Mouse (Mus musculus): ENCODE measurements at regions not wholly inside any gene's neighbourhood (a gene's known extent, or its start where the extent isn't known, plus 50 kb on each side); places are given as distances from the start of the nearest gene placed in this dataset.

DNA sequence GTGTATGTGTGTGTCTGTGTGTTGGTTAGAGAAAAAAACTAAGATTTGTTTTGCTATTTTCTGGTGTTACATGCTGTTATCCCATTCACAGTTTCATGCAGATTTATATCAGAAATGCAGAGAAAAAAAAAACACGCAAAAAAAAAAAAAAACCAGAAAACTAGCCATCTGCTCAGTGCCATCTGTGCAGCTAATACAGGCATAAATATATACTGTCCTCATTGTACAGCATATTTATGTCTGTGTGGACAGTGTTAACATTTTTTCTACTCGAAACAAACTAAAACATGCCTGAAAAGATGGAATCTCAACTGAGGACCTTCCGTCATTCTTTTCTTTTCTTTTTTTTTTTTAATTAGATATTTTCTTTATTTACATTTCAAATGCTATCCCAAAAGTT is 331.7 kb downstream of the Sema3d start:
- Histone ChIP-seq H3K27me3 (ENCODE audit: control insufficient read depth, insufficient read depth, insufficient read length) (no peaks in the 10 kb centered on the region), H3K36me3 (ENCODE audit: control insufficient read depth, insufficient read depth) (no peaks in the 10 kb centered on the region), H3K4me3 (no peak overlapping the region), H3ac (ENCODE audit: control insufficient read depth, insufficient read length) (no peak overlapping the region), H3K79me2 (ENCODE audit: control insufficient read depth, insufficient read depth) (no peaks in the 10 kb centered on the region), H3K4me2 (ENCODE audit: low read depth) (no peak overlapping the region)
- TF ChIP-seq USF1 (IDR thresholded peaks at IDR 0.05; ENCODE audit: low read depth) (no peak), E2F4 (IDR thresholded peaks at IDR 0.05; ENCODE audit: insufficient read depth) (no peak), MYOD1 (IDR thresholded peaks at IDR 0.05; ENCODE audit: control insufficient read depth in 1 of 3, insufficient read length in 2 of 3, low read depth in 2 of 3) (no peak), MYOG (IDR thresholded peaks at IDR 0.05; ENCODE audit: control insufficient read depth in 1 of 3, insufficient read depth in 1 of 3, insufficient read length in 2 of 3, low read depth in 2 of 3) (no peak), TCF3 (IDR thresholded peaks at IDR 0.05; ENCODE audit: insufficient read length, low read depth) (no peak), REST (IDR thresholded peaks at IDR 0.05; ENCODE audit: insufficient read depth, insufficient read length) (no peak), TCF12 (IDR thresholded peaks at IDR 0.05; ENCODE audit: insufficient read depth, poor library complexity, severe bottlenecking) (no peak), MAX (IDR thresholded peaks at IDR 0.05; ENCODE audit: low read depth) (no peak), CEBPB (IDR thresholded peaks at IDR 0.05; ENCODE audit: insufficient read depth, poor library complexity, severe bottlenecking) (no peak), POLR2A (IDR thresholded peaks at IDR 0.05; ENCODE audit: insufficient read length, low read depth) (no peak), SRF (IDR thresholded peaks at IDR 0.05; ENCODE audit: control insufficient read depth, insufficient read length, low read depth) (no peak)

DNA sequence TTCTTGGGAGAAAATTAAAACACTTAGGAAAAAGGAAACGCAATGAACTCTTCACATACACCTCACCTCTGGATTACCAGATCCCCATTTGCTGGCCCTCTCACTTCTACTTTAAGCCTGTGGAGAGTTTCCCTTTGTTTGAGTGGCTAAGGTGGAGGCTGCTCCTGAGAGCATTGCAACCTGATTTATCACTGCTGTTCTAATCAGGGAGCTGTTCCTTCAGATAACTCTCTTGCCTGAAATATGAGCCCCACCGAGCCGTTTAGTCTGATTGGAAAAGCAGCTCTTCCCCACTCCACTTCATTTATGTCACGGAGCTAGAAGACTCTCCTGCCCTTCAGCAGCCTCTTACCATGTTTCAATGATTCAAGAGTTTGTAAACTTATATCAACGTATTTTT is 368.3 kb downstream of the Sema3d start:
- no peak overlapping the region for H3K4me3 ChIP-seq
- TF ChIP-seq MAX (IDR thresholded peaks at IDR 0.05; ENCODE audit: low read depth) (no peak), TCF12 (IDR thresholded peaks at IDR 0.05; ENCODE audit: insufficient read depth, poor library complexity, severe bottlenecking) (no peak), SRF (IDR thresholded peaks at IDR 0.05; ENCODE audit: control insufficient read depth, insufficient read length, low read depth) (no peak)
- H3K27me3 ChIP-seq (ENCODE audit: control insufficient read depth, insufficient read depth, insufficient read length), result no peaks in the 10 kb centered on the region
- no peaks in the 10 kb centered on the region for H3K79me2 ChIP-seq (ENCODE audit: control insufficient read depth, insufficient read depth)
- H3ac ChIP-seq (ENCODE audit: control insufficient read depth, insufficient read length), result no peak overlapping the region
- H3K36me3 ChIP-seq (ENCODE audit: control insufficient read depth, insufficient read depth), result no peaks in the 10 kb centered on the region
- H3K4me2 ChIP-seq (ENCODE audit: low read depth), result peak overlapping the region; percentile 37

DNA sequence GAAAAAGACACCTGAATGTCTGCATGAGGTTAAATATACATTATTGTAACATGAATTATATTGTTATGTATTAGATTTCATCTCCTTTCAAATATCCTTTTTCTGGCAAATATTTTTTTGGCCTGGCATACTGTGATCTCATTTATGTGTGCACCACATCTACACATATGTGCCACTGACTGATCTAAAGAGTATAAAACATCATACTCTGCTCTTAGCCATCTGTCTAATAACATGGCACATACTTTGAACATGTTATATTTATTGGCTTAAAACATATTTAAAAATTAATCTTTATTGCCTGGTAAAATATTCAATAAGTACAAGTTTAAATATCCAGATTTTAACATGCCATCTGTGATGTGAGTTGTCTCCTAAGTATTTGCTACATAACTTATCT is 365.6 kb upstream of the Sema3a start:
- Histone ChIP-seq H3K4me2 (ENCODE audit: low read depth) (no peak overlapping the region), H3K36me3 (ENCODE audit: control insufficient read depth, insufficient read depth) (no peaks in the 10 kb centered on the region), H3K4me3 (no peak overlapping the region), H3K79me2 (ENCODE audit: control insufficient read depth, insufficient read depth) (no peaks in the 10 kb centered on the region), H3ac (ENCODE audit: control insufficient read depth, insufficient read length) (no peak overlapping the region), H3K27me3 (ENCODE audit: control insufficient read depth, insufficient read depth, insufficient read length) (no peaks in the 10 kb centered on the region)
- TF ChIP-seq MYOD1 (IDR thresholded peaks at IDR 0.05; ENCODE audit: control insufficient read depth in 1 of 3, insufficient read length in 2 of 3, low read depth in 2 of 3) (no peak), E2F4 (IDR thresholded peaks at IDR 0.05; ENCODE audit: insufficient read depth) (no peak), TCF3 (IDR thresholded peaks at IDR 0.05; ENCODE audit: insufficient read length, low read depth) (no peak), USF1 (IDR thresholded peaks at IDR 0.05; ENCODE audit: low read depth) (no peak), TCF12 (IDR thresholded peaks at IDR 0.05; ENCODE audit: insufficient read depth, poor library complexity, severe bottlenecking) (no peak), POLR2AphosphoS2 (IDR thresholded peaks at IDR 0.05; ENCODE audit: insufficient read length, low read depth) (no peak), POLR2A (IDR thresholded peaks at IDR 0.05; ENCODE audit: insufficient read length, low read depth) (no peak), SRF (IDR thresholded peaks at IDR 0.05; ENCODE audit: control insufficient read depth, insufficient read length, low read depth) (no peak), CEBPB (IDR thresholded peaks at IDR 0.05; ENCODE audit: insufficient read depth, poor library complexity, severe bottlenecking) (no peak), MYOG (IDR thresholded peaks at IDR 0.05; ENCODE audit: control insufficient read depth in 1 of 3, insufficient read depth in 1 of 3, insufficient read length in 2 of 3, low read depth in 2 of 3) (no peak), MAX (IDR thresholded peaks at IDR 0.05; ENCODE audit: low read depth) (no peak), REST (IDR thresholded peaks at IDR 0.05; ENCODE audit: insufficient read depth, insufficient read length) (no peak)

DNA sequence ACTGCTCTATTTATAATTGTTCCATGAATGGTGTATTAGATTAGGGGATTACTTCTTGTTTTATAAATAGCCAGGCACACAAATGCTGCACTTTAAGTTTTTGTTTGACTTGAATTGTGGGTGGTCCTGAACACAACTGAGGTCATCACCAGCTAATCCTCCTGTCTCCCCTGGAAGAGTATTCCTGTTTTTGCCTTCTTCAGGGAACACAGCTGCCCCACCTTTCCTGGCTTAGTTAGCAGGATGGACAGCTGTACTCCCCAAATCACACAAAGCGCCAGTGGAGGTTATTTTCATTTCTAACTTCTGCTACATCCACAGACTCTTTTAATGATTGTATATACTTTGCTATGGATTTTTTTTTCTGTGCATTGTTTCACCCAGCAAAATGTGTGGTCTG is 357.8 kb upstream of the Sema3a start:
- no peak overlapping the region for H3K4me3 ChIP-seq
- no peak overlapping the region for H3ac ChIP-seq (ENCODE audit: control insufficient read depth, insufficient read length)
- H3K36me3 ChIP-seq (ENCODE audit: control insufficient read depth, insufficient read depth), result no peaks in the 10 kb centered on the region
- H3K4me2 ChIP-seq (ENCODE audit: low read depth), result peak overlapping the region; percentile 37
- H3K79me2 ChIP-seq (ENCODE audit: control insufficient read depth, insufficient read depth), result no peaks in the 10 kb centered on the region
- no peaks in the 10 kb centered on the region for H3K27me3 ChIP-seq (ENCODE audit: control insufficient read depth, insufficient read depth, insufficient read length)
- peak in 2 of 3 experiments; percentile 50 to 56 for TF ChIP-seq MYOG (IDR thresholded peaks at IDR 0.05; ENCODE audit: control insufficient read depth in 1 of 3, insufficient read depth in 1 of 3, insufficient read length in 2 of 3, low read depth in 2 of 3)
- no peak for TF ChIP-seq POLR2A (IDR thresholded peaks at IDR 0.05; ENCODE audit: insufficient read length, low read depth)
- peak; percentile 40 to 77 (median 58) for TF ChIP-seq MYOD1 (IDR thresholded peaks at IDR 0.05; ENCODE audit: control insufficient read depth in 1 of 3, insufficient read length in 2 of 3, low read depth in 2 of 3)

DNA sequence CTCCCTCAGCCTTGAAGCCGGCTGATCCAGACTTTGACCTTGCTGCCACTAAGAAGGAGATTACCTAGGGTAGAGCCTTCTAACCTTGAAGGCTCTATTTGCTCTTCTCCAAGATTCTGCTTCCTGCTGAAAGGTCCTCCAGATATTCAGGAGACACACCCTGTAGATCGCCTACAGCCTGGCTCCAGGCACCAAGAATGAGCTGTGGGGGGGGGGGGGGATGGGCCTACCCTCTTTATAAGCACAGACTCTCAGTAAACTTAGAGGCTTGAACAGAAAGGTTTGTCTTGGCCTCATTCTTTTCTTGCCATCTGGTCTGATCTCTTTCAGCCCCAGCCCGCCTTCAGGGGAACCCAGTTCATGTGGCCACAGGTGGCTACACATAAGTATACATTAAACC is 342.5 kb upstream of the Sema3a start:
- Histone ChIP-seq H3ac (ENCODE audit: control insufficient read depth, insufficient read length) (no peak overlapping the region), H3K4me3 (no peak overlapping the region), H3K27me3 (ENCODE audit: control insufficient read depth, insufficient read depth, insufficient read length) (no peaks in the 10 kb centered on the region), H3K79me2 (ENCODE audit: control insufficient read depth, insufficient read depth) (no peaks in the 10 kb centered on the region), H3K4me2 (ENCODE audit: low read depth) (no peak overlapping the region), H3K36me3 (ENCODE audit: control insufficient read depth, insufficient read depth) (no peaks in the 10 kb centered on the region)
- TF ChIP-seq MYOD1 (IDR thresholded peaks at IDR 0.05; ENCODE audit: control insufficient read depth in 1 of 3, insufficient read length in 2 of 3, low read depth in 2 of 3) (no peak), CEBPB (IDR thresholded peaks at IDR 0.05; ENCODE audit: insufficient read depth, poor library complexity, severe bottlenecking) (no peak), POLR2A (IDR thresholded peaks at IDR 0.05; ENCODE audit: insufficient read length, low read depth) (no peak), TCF12 (IDR thresholded peaks at IDR 0.05; ENCODE audit: insufficient read depth, poor library complexity, severe bottlenecking) (no peak)

Measured in myocyte (in vitro differentiated cells).